Mouse (Mus musculus) kidney, postnatal 0 days (tissue): ENCODE measurements around the gene Fmnl2. TPM values are rescaled to one million over a fixed set of nuclear protein-coding genes. Genes with fewer than 3 reads are reported as not detected.
A peak's percentile ranks its signal among the peaks of the same experiment; 100 is the strongest.

Source experiments
- ATAC-seq: fragments of 200-750 bp; cut with Nextera tagmentation; replicated peaks from 2 replicates; pipeline ENCODE4 v1.8.0; 2017; ENCODE audit warnings: low read depth, moderate number of reproducible peaks, moderate TSS enrichment, moderate library complexity; ENCODE audit not compliant: low FRiP score
- DNase-seq: peaks from one replicate; pipeline ENCODE4 v3.0.0-alpha.2; 2016; ENCODE audit warnings: low spot score
- H3K27ac ChIP-seq: fragments of 300-500 bp; sonication (generic); 2 replicates; pipeline ENCODE4 v1.5.1; 2014; ENCODE audit warnings: mild to moderate bottlenecking
- H3K27me3 ChIP-seq: fragments of 300-500 bp; sonication (generic); 2 replicates; pipeline ENCODE4 v1.6.1; 2014; ENCODE audit warnings: low read length, mixed read lengths; ENCODE audit not compliant: insufficient read depth
- H3K36me3 ChIP-seq: fragments of 300-500 bp; sonication (generic); 2 replicates; pipeline ENCODE4 v1.6.1; 2014; ENCODE audit warnings: low read length, mixed read lengths; ENCODE audit not compliant: insufficient read depth
- H3K4me1 ChIP-seq: fragments of 300-500 bp; sonication (generic); replicated peaks from 2 replicates; pipeline ENCODE4 v1.6.1; 2014; ENCODE audit warnings: antibody characterized with exemption, low read length, mixed read lengths; ENCODE audit not compliant: insufficient read depth
- H3K4me2 ChIP-seq: fragments of 300-500 bp; sonication (generic); 2 replicates; pipeline ENCODE4 v1.6.1; 2014; ENCODE audit warnings: mild to moderate bottlenecking, low read length, moderate library complexity, mixed read lengths
- H3K4me3 ChIP-seq: fragments of 300-500 bp; sonication (generic); replicated peaks from 2 replicates; pipeline ENCODE4 v1.5.1; 2014; ENCODE audit warnings: low read depth, low read length
- H3K9ac ChIP-seq: fragments of 300-500 bp; sonication (generic); 2 replicates; pipeline ENCODE4 v1.6.1; 2014; ENCODE audit warnings: low read depth, low read length
- H3K9me3 ChIP-seq: fragments of 300-500 bp; sonication (generic); replicated peaks from 2 replicates; pipeline ENCODE4 v1.6.1; 2016; ENCODE audit warnings: low read length, inconsistent platforms, mixed read lengths
- CTCF ChIP-seq: IDR thresholded peaks from 2 replicates; pipeline ENCODE4 v1.5.1; 2016; ENCODE audit warnings: antibody characterized with exemption, low read depth, mild to moderate bottlenecking, moderate library complexity
- WGBS: fragments of 180-500 bp; shearing (Covaris S2); extraction: QIAGEN DNeasy Blood & Tissue Kit; methylation state at CpG from one replicate; pipeline ENCODE4 v1.1.7; 2014; 5-methylcytosine and 5-hydroxymethylcytosine counted together
- polyA plus RNA-seq: library from polyadenylated mRNA; unstranded; fragments of >200 nt; fragmentation: Nextera tagmentation; extraction: Ambion mirVana; gene quantifications from 2 replicates; pipeline ENCODE4 v1.2.1, GENCODE M21; 2015

The Fmnl2 gene
- polyA plus RNA-seq, 1 experiment from 2014 or later, result 8.5 TPM

GRCm38 (mm10) chr2:52979280-52979763, 121.7 kb downstream of the Fmnl2 start:
- ATAC-seq, result peak; percentile 68; the same call in 1 of the 2 replicates

DNA sequence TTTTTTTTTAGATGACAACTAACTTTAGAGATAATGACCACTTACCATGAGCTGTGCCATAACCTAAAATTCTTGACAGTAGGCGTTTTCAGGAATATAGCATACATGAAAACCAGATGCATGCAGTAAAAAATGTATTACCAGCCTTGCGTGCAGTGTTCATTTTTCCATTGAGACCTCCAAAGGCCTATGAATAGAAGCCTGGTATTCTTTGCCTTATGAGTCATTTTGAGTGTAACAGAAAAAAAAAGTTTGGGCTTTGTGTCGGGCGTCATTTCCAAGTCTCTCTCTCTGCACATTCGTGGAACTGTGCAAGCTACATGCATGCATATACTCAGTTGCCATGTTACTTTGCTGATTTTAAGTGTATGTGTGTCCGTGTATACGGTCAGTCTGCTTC, 123.5 kb downstream of the Fmnl2 start:
- 87% methylated on average over 7 of the region's 7 CpGs for WGBS
- no peak overlapping the region for H3K4me2 ChIP-seq
- H3K9ac ChIP-seq, result no peak overlapping the region
- peaks cover 29% of the 10 kb centered on the region for H3K4me1 ChIP-seq
- H3K27me3 ChIP-seq, result no peaks in the 10 kb centered on the region
- DNase-seq, result no peak
- no peak for ATAC-seq
- no peaks in the 10 kb centered on the region for H3K9me3 ChIP-seq
- H3K4me3 ChIP-seq, result no peak overlapping the region
- H3K27ac ChIP-seq, result no peak overlapping the region
- H3K36me3 ChIP-seq, result no peaks in the 10 kb centered on the region
- TF ChIP-seq CTCF, result no peak

More at GRCm38 (mm10) chr2:52979280-52979763, 121.7 kb downstream of the Fmnl2 start:
- no peaks in the 10 kb centered on the region for H3K9me3 ChIP-seq
- H3K27ac ChIP-seq, result peak overlapping the region; percentile 70
- DNase-seq, result peak; percentile 85
- no peak overlapping the region for H3K4me3 ChIP-seq
- peaks cover 21% of the 10 kb centered on the region; the same call in 1 of the 2 replicates for H3K4me1 ChIP-seq
- no peak overlapping the region for H3K4me2 ChIP-seq
- H3K9ac ChIP-seq, result no peak overlapping the region
- no peak for TF ChIP-seq CTCF
- no peaks in the 10 kb centered on the region for H3K27me3 ChIP-seq
- 11% methylated on average over 4 of the region's 4 CpGs for WGBS
- H3K36me3 ChIP-seq, result no peaks in the 10 kb centered on the region

DNA sequence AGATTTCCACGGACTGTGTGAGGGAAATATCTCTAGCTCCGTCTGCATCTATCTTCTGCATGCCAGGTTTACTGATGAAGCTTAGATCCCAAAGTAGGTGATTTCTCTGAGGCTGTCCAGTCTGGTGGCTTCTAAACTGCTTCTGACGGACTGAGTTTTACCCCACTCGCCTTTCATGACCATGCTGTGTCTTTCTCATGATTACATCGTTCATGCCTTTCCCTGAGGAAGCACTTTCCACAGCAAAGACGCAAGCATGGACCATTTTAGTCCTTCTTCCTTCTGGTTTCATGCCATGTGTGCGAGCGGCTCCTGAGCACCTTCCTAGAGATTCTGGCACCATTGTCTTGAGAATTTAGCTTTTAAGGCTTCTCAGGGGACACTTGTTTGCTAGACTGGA, 123.9 kb downstream of the Fmnl2 start:
- no peak overlapping the region for H3K27ac ChIP-seq
- H3K9ac ChIP-seq, result no peak overlapping the region
- TF ChIP-seq CTCF, result no peak
- DNase-seq, result no peak
- WGBS, result 88% methylated on average over 8 of the region's 8 CpGs
- H3K4me3 ChIP-seq, result no peak overlapping the region
- no peak for ATAC-seq
- peaks cover 29% of the 10 kb centered on the region for H3K4me1 ChIP-seq
- no peaks in the 10 kb centered on the region for H3K36me3 ChIP-seq
- no peak overlapping the region for H3K4me2 ChIP-seq
- no peaks in the 10 kb centered on the region for H3K9me3 ChIP-seq
- no peaks in the 10 kb centered on the region for H3K27me3 ChIP-seq

DNA sequence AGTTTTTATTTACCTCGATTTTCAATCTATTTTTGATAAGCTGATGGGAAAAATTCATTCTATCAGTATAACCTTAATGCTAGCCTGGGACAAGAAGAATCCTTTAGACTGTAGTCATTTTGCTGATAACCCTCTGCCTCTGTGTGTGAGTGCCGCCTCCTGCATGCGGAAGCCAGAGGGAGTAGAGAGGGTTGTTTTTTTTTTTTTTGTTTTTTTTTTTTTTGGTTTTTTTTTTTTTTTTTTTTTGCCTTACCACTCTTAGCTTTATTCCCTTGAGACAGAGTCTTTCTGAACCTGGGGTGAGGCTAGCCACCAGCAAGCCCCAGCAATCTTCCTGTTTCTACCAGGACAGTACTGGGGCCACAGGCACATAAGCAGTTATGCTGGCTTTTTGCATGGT, 124.8 kb downstream of the Fmnl2 start:
- peaks cover 29% of the 10 kb centered on the region for H3K4me1 ChIP-seq
- 88% methylated on average over 3 of the region's 3 CpGs for WGBS

GRCm38 (mm10) chr2:52984556-52984955, 126.9 kb downstream of the Fmnl2 start:
- H3K36me3 ChIP-seq, result no peaks in the 10 kb centered on the region
- 83% methylated on average over 1 of the region's 1 CpGs for WGBS
- no peak for ATAC-seq
- peaks cover 23% of the 10 kb centered on the region for H3K4me1 ChIP-seq
- H3K27me3 ChIP-seq, result no peaks in the 10 kb centered on the region
- H3K4me2 ChIP-seq, result no peak overlapping the region
- DNase-seq, result no peak
- no peak overlapping the region for H3K27ac ChIP-seq
- TF ChIP-seq CTCF, result no peak
- no peaks in the 10 kb centered on the region for H3K9me3 ChIP-seq
- no peak overlapping the region for H3K9ac ChIP-seq
- H3K4me3 ChIP-seq, result no peak overlapping the region

More for the DNA sequence above, 124.8 kb downstream of the Fmnl2 start:
- no peak overlapping the region for H3K4me3 ChIP-seq
- no peak for ATAC-seq
- H3K9ac ChIP-seq, result no peak overlapping the region
- TF ChIP-seq CTCF, result no peak
- H3K9me3 ChIP-seq, result no peaks in the 10 kb centered on the region
- no peaks in the 10 kb centered on the region for H3K27me3 ChIP-seq
- H3K36me3 ChIP-seq, result no peaks in the 10 kb centered on the region
- no peak overlapping the region for H3K27ac ChIP-seq
- no peak overlapping the region for H3K4me2 ChIP-seq
- DNase-seq, result no peak

DNA sequence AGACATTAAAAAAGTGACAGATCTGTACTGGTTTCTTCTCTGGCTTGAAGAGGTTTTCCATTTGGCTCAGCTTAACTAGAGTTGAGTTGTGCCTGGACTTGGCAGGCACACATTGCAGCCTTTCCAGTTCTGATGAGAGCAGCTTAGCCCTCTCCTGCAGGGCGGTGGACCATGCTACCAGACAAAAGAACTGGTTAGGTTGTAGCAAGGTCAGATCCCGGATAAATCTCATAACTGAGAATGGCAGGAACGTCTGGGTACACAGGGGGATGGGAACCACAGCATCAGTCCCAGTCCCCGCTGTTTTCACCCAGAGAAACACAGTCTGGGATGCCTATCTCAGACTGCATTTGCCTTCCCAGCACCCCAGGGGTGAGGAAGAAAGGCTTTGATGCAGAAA, 127.5 kb downstream of the Fmnl2 start:
- no peaks in the 10 kb centered on the region for H3K9me3 ChIP-seq
- no peak overlapping the region for H3K9ac ChIP-seq
- H3K4me2 ChIP-seq, result no peak overlapping the region
- peaks cover 17% of the 10 kb centered on the region; the same call in 1 of the 2 replicates for H3K4me1 ChIP-seq
- DNase-seq, result no peak
- no peak overlapping the region for H3K27ac ChIP-seq
- WGBS, result 34% methylated on average over 4 of the region's 4 CpGs
- H3K4me3 ChIP-seq, result no peak overlapping the region
- no peak for TF ChIP-seq CTCF
- no peaks in the 10 kb centered on the region for H3K27me3 ChIP-seq
- ATAC-seq, result no peak; the same call in 1 of the 2 replicates
- H3K36me3 ChIP-seq, result no peaks in the 10 kb centered on the region

DNA sequence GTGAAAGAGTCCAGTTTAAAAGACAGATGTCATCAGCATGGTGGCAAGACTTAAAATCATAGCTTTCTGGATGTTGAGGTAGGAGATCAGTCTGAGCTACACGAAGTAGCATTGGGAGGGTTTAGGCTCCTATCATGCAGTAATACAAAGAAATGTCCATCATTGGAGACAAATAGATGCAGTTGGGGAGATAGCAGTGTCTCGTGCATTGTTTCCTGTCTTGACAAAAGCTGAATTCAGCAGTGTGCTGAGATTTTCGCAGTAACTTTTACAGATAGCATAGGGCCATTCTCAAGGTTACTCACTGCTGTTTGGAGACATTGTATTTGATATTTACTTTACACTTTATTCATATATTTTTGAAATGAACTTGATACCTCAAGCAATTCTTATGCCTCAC, 128.7 kb downstream of the Fmnl2 start:
- Histone ChIP-seq H3K4me1 (peaks cover 12% of the 10 kb centered on the region), H3K36me3 (no peaks in the 10 kb centered on the region), H3K27ac (no peak overlapping the region), H3K4me2 (no peak overlapping the region), H3K9ac (no peak overlapping the region), H3K4me3 (no peak overlapping the region), H3K9me3 (no peaks in the 10 kb centered on the region), H3K27me3 (no peaks in the 10 kb centered on the region)
- no peak for TF ChIP-seq CTCF
- DNase-seq, result no peak
- 80% methylated on average over 3 of the region's 3 CpGs for WGBS
- ATAC-seq, result no peak
